Mouse (Mus musculus) spleen, adult 2 months (tissue): ENCODE data around the gene Arid1b.

Source experiments
- CTCF ChIP-seq: fragments of 200-500 bp; IDR thresholded peaks from 2 replicates; pipeline ENCODE4 v1.5.1; 2011; ENCODE audit warnings: mild to moderate bottlenecking, inconsistent platforms; ENCODE audit not compliant: insufficient read depth, insufficient read length, insufficient replicate concordance; ENCODE audit errors: extremely low read depth
- POLR2A ChIP-seq: fragments of 200-500 bp; IDR thresholded peaks from 2 replicates; pipeline ENCODE4 v1.6.1; 2011; ENCODE audit warnings: low read depth, low read length, inconsistent platforms

DNA sequence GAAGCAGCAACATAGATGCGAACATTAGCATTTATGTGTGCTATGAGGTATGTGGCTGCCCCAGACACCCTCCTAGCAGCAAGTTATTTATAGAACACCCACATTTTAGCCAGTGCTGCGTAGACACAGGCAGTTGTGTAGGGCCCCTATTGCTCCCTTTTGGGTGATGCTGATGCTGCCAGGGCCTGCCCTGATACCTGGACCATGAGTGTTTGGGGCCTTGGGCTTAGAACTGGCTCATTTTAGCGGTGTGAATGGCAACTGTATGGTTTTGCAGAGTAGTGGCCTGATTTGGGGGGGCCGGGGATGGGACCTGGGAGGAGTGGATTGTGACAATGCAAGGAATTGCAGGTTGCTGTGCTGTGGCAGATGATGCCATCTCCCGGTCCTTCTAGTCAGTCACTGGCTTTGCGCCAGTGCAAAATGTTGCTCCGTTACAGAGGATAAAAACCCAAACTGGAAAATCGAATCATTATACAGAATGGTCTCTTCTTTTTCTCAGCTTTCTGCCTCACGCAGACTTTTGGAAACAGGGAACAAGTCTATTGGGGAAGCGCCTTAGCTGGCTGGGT lies 8.9 kb downstream of the Arid1b start:
- TF ChIP-seq POLR2A (no peak), CTCF (no peak)
